Mouse (Mus musculus) monocyte, adult 59 days (primary cell): Measurements from ENCODE around the gene Vmn1r35. TPM values are rescaled to one million over a fixed set of nuclear protein-coding genes. Genes with fewer than 3 reads are reported as not detected.

Source experiments
- total RNA-seq, 2 experiments: library from RNA; stranded (reverse); gene quantifications; one replicate each; pipeline ENCODE4 v1.2.4; 2023

The Vmn1r35 gene
- total RNA-seq = not detected

GRCm38 (mm10) chr6:66685806-66686205 is at the start of gene Vmn1r35:
TSS of gene Vmn1r35 (minus strand) at chr6:66685906.

GRCm38 (mm10) chr6:66729082-66729481 is 43.4 kb upstream of the Vmn1r35 start, which contains the start of gene Vmn1r37:
TSS of gene Vmn1r37 (plus strand) at chr6:66729382.

GRCm38 (mm10) chr6:66719068-66719467 is 33.4 kb upstream of the Vmn1r35 start, which contains the start of gene Vmn1r36:
TSS of gene Vmn1r36 (minus strand) at chr6:66719168.

GRCm38 (mm10) chr6:66643779-66644178 is 41.9 kb downstream of the Vmn1r35 start, which contains the start of gene Vmn1r34:
TSS of gene Vmn1r34 (minus strand) at chr6:66643879.

Other genes starting within 250 kb of the Vmn1r35 start
- 1 to 10 TPM; 3.5 to 6.0 TPM for gene Mad2l1, start 150.5 kb downstream of the Vmn1r35 start, total RNA-seq
- gene Vmn1r32, start 125.8 kb downstream of the Vmn1r35 start, total RNA-seq = not detected
- gene Vmn1r33, start 67.6 kb downstream of the Vmn1r35 start, total RNA-seq = not detected
- gene Vmn1r34, start 42.0 kb downstream of the Vmn1r35 start, total RNA-seq = not detected
- gene Vmn1r36, start 33.3 kb upstream of the Vmn1r35 start, total RNA-seq = not detected
- not detected for gene Vmn1r37, start 43.5 kb upstream of the Vmn1r35 start, total RNA-seq
- not detected for gene Vmn1r38, start 96.7 kb upstream of the Vmn1r35 start, total RNA-seq
- gene Vmn1r39, start 124.7 kb upstream of the Vmn1r35 start, total RNA-seq = not detected
- 10 to 100 TPM; 37.7 to 44.6 TPM for gene Gng12, start 210.5 kb upstream of the Vmn1r35 start, total RNA-seq